Mouse (Mus musculus) gastrocnemius, postnatal 14 days (tissue): ENCODE data around the gene Hipk1. TPM values are rescaled to one million over a fixed set of nuclear protein-coding genes. Genes with fewer than 3 reads are reported as not detected.

Experiments
- DNase-seq: peaks from one replicate; pipeline ENCODE4 v3.0.0; 2021; ENCODE audit warnings: mixed read lengths
- intact Hi-C: fragments of 180-260 bp; cut with DNase I; formaldehyde crosslinking; loops from one replicate; pipeline ENCODE4 v1.15.1; 2025; ENCODE audit warnings: low total_unique reads
- total RNA-seq, 2 experiments: library from RNA; stranded (reverse); gene quantifications; 2 replicates each; pipeline ENCODE4 v1.2.3; 2021

Hipk1 gene
- total RNA-seq, 2 experiments from 2014 or later: 45.8 to 71.0 TPM

- intact Hi-C loops: loop anchor here (10.0 kb wide), 1 partner anchor 153 kb away; no protein-coding TSS in a partner anchor
- no peak for DNase-seq
Observed at GRCm38 (mm10) chr3:103732116-103732515, 59.2 kb downstream of the Hipk1 start.

DNA sequence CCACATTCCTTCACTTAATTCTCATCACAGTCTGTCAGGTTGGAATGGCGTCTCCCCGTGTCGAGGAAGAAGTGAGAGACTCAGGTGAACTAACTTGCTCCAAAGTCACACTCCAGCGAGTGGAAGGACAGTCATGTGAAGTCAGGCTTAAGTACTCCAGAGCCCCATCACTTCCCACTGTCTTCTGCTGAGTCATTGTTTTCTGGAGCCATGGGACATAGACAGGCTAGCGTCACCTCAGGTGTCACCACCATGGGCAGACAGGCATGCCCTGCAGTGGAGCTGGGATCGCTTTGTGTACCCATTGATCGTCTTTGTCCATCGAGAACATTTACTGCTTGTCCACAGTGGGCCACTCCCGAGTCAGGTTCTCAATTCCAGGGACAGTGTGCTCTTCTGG lies 61.5 kb downstream of the Hipk1 start:
- intact Hi-C loops: loop anchor here (10.0 kb wide), 1 partner anchor 155 kb away; no protein-coding TSS in a partner anchor
- no peak for DNase-seq

- no peak for DNase-seq
- intact Hi-C loops: no loop called here
Observed at GRCm38 (mm10) chr3:103727813-103728326, 63.5 kb downstream of the Hipk1 start.

DNA sequence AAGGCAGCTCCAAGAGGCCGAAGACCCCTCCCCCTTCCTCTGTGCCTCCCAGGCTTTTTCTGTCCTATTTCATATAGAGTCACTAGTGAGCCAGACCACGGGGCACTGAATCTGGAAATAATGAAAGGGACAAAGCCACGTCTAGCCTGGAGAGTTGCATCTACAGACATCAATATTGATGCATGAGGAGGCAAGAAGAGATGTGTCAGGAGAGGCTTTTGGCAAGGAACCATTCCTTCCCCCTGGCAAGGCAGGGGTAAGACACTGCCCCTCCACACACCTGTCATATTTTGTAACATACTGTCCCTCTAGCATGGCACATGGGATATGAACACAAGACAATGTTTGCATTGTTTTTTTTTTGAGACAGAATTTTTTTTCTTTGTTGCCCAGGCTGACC lies 64.7 kb downstream of the Hipk1 start:
- DNase-seq: no peak
- intact Hi-C loops: no loop called here

GRCm38 (mm10) chr3:103724137-103724536 lies 67.2 kb downstream of the Hipk1 start:
- DNase-seq: no peak
- intact Hi-C loops: no loop called here

- intact Hi-C loops: no loop called here
- no peak for DNase-seq
Observed at GRCm38 (mm10) chr3:103718728-103719127, 72.6 kb downstream of the Hipk1 start.

DNA sequence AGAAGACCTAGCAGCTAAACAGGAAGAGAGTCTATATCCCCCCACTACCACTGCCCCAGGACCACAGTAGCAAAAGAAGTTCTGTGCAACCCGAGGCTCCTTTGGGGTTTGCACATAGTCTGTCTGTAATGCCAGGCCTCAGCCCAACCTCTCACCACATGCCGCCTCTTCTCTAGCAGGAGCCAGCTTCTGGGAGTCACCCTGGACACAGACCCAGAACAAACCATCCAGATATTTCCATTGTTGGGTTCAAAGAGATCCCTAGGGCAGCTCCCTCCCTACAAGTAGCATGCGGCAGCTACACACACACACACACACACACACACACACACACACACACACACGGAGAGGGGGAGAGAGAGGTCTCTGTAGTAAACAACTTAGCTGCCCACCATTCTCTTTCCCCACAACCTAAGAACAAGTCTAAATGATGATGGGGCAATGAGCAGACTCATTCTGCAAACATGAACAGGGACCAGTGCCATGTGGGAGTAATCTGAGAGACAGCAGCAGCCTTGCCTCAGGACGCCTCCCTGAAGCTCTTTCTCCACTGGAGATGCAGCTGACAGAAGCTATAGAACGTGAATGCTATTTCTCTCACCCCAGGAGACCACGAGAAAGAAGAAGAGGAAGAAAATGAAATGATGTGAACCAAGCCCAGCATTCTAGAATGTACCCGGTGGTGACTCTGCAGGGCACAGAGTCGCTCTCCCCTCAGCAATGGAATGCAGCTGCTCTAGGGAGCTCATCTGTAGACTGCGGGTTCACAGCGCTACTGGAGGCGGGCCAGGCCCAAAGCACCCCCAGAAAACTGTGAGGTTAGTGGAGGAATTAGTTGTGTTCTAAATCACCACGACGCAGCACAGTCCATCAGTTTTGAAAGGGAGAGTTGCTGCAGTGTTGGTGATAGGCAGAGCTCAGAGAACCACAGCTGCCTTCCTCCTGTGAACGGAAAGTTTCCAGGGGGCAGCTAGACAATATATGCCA lies 74.3 kb downstream of the Hipk1 start:
- intact Hi-C loops: no loop called here
- DNase-seq: peak; percentile 41

- peak; percentile 54 for DNase-seq
- intact Hi-C loops: no loop called here
Observed at GRCm38 (mm10) chr3:103715762-103716693, 75.3 kb downstream of the Hipk1 start.

GRCm38 (mm10) chr3:103714942-103715341 lies 76.4 kb downstream of the Hipk1 start:
- no peak for DNase-seq
- intact Hi-C loops: no loop called here

DNA sequence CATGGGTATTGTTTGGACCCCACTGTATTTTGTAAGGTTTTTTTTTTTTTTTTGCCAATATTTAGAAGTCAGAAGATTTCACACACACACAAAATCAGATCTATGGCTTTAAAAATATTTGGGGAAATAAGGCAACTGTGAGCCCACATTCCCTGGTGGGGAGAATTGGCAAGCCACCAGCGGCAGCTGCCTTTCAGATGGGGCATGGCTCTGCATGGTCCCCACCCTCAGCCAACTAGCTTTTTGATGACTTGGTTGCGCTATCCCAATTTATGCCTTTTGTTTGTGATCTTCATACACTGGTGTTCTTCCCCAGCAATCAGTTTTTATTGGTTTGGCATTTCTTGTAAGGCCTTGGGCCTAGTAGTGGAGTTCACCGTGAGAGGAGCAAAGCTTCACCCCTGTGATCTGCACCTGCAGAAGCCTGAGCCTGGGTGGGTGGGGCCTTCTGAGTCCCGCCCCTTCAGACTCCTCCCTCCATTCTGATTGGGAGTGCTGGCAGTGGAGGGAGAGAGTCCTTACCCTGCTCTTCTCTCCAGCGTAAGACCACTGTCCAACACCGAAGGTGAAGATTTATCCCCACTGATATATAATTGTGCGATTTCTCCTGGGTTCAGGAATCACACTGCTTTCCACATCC lies 77.0 kb downstream of the Hipk1 start:
- intact Hi-C loops: no loop called here

DNA sequence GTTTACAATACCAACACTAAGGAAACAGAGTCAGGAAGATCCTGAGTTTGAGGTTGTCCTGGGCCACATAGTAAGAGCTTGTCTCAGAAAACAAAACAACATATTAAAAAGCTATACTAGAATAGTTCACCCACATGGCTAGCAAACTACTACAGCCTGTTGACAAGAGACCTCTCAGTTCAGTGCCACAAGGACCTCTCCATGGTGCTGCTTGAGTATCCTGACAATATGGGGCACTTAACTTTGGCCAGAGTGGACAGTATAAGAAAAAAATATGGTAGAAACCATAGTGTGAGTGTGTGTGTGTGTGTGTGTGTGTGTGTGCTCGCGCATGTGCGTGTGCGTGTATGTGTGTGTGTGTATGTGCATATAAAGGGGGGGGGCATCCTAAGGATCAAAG lies 79.2 kb downstream of the Hipk1 start:
- intact Hi-C loops: no loop called here

More for the DNA sequence above, 77.0 kb downstream of the Hipk1 start:
- no peak for DNase-seq

GRCm38 (mm10) chr3:103709470-103710040 lies 81.8 kb downstream of the Hipk1 start:
- intact Hi-C loops: no loop called here
- no peak for DNase-seq

More for the DNA sequence above, 79.2 kb downstream of the Hipk1 start:
- DNase-seq: no peak

DNA sequence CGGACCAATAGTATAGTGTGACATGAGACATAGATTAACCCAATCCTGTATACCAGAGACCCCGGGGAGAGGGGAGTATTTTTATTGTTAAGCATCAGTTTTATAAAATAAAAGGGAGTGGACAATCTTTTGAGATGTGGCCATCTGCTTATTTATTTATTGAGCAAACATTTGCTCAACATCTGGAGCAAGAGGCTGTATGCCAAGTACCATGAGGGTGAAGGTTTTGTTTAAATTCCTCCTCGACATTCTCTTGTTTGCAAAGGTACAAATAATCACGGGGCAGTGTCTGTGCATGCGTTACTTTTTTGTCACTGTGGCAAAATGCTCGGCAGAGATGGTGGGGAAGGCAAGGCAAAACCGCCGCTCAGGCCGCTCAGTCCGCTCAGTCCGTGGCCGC lies 85.9 kb downstream of the Hipk1 start:
- intact Hi-C loops: no loop called here

GRCm38 (mm10) chr3:103704661-103705060 lies 86.7 kb downstream of the Hipk1 start:
- no peak for DNase-seq
- intact Hi-C loops: no loop called here

More for the DNA sequence above, 85.9 kb downstream of the Hipk1 start:
- DNase-seq: no peak

- DNase-seq: no peak
- intact Hi-C loops: no loop called here
Observed at GRCm38 (mm10) chr3:103696388-103696925, 94.9 kb downstream of the Hipk1 start.

DNA sequence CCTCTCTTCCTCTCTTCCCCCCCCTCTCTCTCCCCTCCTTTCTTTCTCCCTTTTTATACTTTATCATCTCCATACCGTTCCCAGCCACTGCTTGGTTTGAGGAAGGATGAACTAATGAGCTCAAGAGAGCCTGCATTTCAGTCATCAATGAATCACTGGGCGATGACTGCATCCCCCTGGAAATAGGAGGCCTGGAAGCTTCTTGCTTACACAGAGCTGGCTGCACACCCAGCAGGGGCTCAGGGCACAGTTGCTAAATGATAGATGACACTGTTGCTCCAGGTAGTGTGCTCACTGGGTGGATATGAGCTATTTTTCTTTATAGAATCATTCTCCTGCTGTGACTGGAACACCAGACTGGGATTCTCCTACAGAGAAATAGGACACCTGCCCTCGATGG lies 95.8 kb downstream of the Hipk1 start:
- no peak for DNase-seq

GRCm38 (mm10) chr3:103690506-103690905 lies 100.9 kb downstream of the Hipk1 start:
- intact Hi-C loops: no loop called here
- DNase-seq: no peak

More for the DNA sequence above, 95.8 kb downstream of the Hipk1 start:
- intact Hi-C loops: no loop called here
